Mouse (Mus musculus) mouse trophoblast stem cell (cell line): ENCODE data around the gene Ggt6.
"Not testable (repeated sequence)": the region's sequence is repeated elsewhere in the genome, so short reads cannot be mapped to it uniquely, and the experiment has no call there.

Experiments
- in situ Hi-C, 2 experiments: fragments of 300-500 bp; cut with MseI, MboI; formaldehyde crosslinking; loops; 2 replicates in 1 of 2; 3 replicates in 1 of 2; pipeline ENCODE4 v1.15.1; 2025

Ggt6 gene

DNA sequence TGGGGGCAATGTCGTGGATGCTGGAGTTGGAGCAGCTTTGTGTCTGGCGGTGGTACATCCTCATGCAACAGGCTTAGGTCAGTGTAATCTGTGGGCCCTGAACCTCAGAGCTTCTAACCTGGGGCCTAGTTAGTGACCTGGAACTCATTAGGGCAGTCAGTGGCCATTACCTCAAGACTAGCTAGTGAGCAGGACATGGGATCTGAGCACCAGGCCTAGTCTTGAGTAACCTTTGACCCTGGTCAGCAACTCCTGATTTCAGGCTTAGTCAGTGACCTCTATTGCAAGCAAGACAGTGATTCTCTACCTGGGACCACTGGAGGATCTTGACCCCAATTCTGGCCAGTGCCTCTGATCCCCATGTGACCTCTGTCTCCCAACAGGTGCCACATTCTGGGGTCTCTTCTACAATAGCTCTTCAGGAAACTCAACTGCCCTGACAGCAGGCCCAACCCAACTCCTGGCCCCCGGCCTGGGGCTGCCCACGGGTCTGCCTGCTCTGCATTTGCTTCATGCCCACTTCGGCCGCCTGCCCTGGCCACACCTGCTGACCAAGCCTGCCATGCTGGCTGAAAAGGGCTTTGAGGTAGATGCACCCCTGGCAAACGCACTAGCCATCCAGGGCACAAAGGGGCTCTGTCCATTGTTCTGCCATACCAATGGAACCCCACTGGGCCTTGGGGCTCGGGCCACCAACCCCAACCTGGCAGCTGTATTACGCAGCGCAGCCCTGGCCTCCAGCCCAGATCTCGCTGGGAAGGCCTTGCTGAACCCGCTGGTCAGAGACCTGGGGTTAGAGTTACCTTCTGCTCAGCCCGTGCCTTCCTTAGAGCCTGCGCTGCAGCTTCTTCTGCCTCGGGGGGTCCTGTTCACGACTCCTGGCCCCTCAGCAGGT lies 1.7 kb downstream of the Ggt6 start:
- in situ Hi-C loops = loop anchor here (5.0 to 10.0 kb wide), 3 partner anchors 125 to 205 kb away; no protein-coding TSS in a partner anchor

DNA sequence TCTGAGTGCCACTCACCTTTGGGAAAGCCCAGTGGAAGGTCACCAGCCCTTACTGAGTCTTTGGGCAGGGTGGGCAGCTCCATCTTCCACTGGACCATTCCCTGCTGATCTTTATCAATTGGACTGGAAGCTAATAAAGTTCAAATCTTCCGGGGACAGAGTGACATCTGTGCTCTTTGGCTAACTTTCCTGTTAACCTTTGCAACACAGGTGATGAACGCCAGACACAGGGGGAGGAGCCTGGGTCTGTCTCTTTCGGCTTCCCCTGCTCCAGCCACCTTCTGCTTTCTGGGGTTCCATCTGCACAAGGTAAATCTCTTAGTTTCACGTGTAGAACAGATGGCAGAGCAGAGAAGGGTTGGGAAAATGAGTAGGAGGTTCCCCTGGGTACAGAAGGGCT lies 3.1 kb downstream of the Ggt6 start:
- in situ Hi-C loops = loop anchor here (5.0 to 10.0 kb wide), 3 partner anchors 124 to 206 kb away; no protein-coding TSS in a partner anchor

DNA sequence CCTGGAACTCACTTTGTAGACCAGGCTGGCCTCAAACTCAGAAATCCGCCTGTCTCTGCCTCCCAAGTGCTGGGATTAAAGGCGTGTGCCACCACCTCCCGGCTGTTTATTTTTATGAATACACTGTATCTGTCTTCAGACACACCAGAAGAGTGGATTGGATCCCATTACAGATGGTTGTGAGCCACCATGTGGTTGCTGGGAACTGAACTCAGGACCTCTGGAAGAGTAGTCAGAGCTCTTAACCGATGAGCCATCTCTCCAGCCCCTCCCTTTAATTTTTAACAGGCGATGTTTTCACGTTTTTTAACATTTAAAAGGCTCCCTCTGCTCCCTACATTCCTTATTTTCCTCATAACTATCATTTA lies 5.3 kb downstream of the Ggt6 start:
- in situ Hi-C loops = not testable (repeated sequence)

DNA sequence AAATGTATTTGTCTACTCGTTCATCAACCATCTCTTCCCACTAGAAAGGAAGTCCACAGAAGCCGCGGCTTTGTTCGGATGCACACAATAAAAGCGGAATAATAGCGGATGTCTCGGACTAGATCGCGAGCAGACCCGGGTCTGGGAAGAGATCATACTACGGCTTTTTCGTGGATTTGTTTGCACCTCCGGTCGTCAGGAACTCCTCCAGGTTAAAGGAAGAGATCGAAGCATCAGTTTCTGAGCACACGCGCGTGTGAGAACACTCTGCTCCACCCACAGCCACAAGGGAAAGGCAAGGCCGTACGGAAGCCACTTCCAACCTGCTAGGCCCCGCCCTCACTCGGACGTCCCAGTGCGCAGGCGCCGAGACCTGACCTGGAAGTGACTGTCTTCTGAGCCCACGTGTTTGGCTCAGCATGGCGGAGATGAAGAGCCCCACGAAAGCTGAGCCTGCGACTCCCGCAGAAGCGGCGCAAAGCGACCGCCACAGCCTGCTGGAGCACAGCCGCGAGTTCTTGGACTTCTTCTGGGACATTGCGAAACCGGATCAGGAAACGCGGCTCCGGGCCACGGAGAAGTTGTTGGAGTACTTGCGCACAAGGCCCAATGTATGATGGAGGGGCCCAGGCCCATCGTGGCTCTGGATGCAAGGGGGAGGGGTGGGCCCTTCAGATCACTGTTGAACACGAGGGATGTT lies 5.8 kb downstream of the Ggt6 start, which contains the start of gene Mybbp1a:
Mybbp1a (plus strand) TSS at position 391 of the 700 bp plus-strand sequence.
- in situ Hi-C loops = no loop called here

DNA sequence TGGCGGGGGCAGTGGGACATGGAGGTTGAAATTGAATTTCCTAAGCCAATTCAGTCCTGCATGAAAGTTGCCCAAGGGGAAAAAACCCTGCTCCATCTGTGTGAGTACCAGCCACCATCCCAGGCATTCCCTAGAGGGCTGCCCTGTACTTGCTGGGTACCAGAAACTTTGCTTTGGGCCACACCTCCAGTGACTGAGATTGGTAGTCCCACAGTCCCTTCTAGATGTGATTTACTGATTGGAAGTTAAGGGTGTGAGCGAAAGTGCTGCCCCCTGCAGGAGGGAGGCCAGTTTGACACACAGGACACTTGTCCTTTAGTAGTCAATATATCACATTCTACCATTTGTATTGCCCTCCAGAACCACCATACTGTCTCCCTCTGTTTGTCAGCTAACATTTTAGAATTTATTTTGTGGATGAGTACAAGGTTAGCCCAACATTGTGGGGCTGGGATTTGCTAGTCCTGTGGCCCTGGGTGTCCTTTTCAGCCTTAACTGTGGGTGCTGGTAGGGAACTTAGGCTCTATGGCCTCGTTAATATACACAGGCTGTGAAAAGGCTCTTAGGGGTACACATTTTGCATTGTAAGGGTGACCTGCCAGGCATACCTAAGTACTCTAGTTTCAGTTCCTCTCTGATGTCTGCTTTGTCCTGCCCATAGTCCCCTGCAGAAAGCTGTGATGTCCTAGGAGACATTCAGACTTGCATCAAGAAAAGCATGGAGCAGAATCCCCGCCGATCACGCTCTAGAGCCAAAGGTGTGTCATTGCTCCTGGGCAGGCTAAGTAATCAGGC lies 11.2 kb downstream of the Ggt6 start:
- in situ Hi-C loops = no loop called here

DNA sequence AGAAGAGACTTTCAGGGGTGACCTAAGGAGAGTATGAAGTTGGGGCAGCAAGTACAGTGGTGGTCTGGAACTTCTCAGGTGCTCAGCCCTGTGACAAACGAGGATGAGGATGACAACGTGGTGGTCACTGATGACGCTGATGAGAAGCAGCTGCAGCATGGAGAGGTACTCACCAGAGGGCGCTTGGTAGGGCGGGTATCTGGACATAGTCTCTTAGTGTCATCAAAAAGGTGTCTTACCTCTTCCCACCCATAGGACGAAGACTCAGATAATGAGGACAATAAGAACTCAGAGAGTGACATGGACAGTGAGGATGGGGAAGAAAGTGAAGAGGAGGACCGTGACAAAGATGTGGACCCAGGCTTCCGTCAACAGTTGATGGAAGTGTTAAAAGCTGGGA lies 12.1 kb downstream of the Ggt6 start:
- in situ Hi-C loops = no loop called here

DNA sequence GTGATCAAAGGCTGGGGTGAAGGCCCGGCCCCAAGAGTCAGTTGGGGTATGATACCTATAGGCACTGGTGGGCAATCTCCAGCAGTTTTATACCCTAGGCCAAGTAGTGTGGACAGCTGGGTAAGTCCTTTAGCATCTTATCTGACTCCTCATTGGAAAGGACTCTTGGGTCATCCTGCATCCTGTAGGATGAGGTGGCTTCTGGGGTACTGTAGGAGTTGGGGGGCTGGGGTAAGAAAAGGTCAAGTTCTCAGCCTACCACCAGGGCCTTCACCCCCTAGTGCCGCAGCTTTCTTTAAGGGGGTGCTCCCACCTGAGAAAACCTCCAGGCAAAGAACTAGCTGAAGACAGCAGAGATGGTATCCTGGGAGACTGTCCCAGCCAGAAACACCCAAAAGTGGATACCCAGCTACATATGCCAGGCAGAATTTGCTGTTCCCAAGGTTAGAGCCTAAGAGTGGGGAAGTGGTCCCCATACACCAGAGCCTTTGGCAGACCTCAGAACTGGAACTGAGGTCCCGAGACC lies 16.9 kb downstream of the Ggt6 start:
- in situ Hi-C loops = no loop called here

DNA sequence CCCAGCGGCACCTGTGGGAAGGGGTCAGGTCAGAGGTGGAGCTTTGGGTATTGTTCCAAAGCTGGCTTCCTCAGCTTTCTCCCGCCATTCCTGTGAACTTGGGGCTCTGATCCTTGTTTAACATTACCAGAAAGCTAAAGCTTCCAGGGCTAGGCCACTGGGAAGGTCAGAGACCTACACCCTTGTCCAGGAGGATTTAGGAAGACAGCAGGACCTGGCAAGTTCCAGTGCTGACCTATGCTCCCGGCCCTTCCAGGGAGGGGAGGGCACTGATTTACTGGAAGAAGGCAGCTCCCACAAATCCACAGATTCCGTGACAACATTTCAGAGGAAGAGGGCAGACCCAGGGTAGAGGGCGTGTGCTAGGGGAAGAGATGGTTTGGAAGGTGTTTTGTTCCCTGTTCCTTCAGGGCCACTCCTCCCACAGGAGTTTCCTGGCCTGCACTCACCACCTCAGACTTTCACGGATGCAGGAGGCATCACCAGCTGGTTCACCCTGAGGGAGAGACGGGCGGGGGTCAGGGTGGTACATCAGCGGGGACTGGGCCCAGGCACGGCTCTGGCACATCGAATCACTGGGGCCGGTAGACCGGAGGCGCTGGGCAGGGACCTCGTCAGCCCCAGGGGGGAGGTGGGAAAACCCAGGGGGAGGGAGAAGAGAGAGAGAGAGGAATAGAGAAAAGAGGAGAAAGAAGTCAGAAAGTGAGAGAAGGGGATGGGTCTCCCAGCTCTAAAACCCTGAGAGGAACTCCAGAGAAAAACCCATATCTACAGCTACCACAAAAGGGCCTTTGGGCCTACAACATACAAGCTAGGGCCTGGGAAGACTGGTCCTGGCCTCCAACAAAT lies 18.0 kb downstream of the Ggt6 start:
- in situ Hi-C loops = no loop called here

DNA sequence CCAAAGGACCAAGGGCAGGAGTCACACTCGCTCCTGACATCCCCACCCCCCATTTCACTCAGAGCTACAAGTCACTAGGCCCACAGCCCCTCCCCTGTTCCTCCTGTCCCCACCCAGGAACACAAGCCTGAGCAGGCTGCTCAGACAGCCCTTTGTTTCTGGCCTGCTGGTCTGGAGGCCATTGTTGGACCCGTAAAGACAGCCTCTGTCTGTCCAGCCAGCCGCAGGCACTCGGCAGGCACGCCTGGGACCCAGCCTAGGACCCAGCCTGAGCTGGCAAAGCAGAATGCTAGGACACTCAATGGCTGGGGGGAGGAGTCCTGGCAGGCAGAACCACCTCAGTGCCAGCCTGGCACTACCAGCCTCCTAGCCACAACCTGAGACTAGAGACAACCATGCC lies 20.4 kb downstream of the Ggt6 start:
- in situ Hi-C loops = no loop called here

DNA sequence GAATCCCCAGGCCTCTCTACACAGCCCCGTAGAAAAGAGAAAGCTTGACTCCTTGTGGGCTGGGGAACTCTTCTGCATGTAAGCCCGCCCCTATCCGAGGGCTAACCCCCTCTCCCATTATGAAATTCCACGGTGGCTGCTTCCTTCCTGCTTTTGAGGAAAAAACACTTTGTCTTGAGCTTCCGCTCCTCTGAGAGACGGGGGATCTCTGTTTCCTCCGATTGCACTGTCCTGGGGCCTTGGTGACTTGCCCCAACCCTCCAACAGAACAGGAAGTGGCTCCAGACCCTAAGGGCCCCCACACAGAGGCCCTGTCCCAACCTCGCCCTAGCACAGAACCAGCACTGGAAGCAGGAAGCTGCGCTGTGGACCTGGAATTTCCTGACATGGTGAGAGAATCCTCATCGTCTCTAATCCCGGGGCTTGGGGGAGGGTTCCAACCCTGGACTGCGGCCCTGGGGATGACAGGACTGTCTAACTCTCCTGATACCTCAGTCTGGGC lies 22.7 kb downstream of the Ggt6 start:
- in situ Hi-C loops = no loop called here

DNA sequence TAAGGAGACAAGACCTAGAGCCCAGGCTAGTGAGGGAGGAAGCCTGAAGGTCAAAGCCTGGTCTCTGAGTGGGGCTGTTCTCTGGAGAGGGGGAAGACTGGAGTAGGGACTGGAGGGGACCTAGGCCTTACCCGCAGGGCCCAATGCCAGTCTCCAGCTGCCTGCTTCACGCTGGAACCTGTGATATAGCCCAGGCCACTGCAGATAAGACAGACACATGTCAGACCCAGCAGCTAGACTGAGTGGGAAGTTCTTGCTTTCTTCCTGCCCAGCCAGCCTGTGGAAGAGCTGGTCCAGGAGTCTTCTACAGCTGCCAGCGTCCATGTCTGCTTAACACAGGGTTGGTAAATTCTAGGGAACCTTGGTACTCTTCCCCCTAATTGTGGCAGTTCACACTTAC lies 23.2 kb downstream of the Ggt6 start:
- in situ Hi-C loops = no loop called here

DNA sequence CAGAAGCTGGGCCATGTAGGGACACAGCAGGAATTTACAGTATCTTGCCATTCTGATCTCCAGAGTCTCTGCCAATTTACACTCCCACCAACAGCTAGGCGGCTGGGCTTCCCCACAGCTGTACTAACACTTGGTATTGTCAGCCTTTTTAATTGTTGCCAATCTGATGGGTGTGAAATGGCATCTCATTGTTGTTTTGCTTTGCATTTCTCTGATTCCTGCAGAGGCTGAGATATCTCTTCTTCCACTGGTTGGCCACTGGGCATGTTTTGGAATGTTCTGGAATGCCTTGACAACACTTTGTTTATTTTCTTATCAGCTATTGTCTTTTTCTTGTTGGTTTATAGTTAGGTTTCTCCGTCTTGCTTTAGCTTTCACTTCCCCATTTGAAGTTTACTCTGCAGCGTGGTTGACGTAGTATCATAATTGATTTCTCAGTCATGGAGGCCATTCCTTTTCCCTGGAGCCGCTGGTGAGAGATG lies 26.2 kb downstream of the Ggt6 start:
- in situ Hi-C loops = no loop called here

DNA sequence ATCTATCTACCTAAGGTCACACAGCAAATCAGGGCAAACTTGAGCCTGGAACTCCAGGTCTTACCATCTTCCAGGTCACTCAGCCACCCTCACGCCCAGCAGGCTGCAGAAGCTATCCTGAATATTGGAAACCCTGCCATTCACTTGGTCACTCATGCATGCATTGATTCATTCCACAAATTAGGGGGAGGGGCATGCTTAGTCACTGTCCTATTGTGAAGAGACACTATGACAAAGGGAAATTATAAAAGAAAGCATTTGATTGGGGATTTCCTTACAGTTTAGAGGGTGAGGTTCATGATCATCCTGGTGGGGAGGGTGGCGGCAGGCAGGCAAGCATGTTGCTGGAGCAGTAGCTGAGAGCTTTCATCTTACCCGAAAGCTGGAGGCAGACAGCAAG lies 29.5 kb downstream of the Ggt6 start:
- in situ Hi-C loops = no loop called here

DNA sequence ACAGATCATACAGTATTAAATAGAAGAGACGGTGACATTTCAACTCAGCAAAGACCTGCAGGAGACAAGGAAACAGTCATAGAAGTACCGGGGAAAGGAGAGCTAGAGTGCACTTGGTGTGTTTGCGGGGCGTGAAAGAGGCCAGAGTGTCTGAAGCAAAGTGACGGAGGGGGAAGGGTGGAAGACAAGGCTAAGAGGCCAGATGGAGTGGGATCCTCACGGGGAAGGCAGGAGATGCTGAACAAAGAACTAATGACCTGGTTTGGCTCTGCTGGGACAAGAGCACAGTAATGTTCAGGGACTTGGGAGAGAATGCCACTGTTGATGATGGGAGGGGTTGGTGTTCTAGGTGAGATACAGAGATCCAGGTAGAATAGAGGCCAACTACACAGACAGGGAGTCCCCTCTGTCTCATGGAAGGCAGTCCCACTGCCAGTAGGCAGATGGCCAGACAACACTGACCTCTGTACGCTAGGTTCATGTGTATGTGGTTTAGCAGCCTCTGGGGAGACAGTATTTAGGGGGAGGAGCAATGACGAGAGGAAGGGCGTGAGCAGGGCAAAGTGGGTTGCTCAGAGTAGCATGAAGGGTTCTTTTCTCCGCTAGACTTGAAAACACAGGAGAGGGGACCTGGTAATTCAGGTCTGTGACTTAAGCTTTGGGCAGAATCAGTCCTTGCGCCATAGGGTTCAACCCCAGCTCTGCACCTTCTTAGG lies 30.8 kb downstream of the Ggt6 start:
- in situ Hi-C loops = no loop called here

DNA sequence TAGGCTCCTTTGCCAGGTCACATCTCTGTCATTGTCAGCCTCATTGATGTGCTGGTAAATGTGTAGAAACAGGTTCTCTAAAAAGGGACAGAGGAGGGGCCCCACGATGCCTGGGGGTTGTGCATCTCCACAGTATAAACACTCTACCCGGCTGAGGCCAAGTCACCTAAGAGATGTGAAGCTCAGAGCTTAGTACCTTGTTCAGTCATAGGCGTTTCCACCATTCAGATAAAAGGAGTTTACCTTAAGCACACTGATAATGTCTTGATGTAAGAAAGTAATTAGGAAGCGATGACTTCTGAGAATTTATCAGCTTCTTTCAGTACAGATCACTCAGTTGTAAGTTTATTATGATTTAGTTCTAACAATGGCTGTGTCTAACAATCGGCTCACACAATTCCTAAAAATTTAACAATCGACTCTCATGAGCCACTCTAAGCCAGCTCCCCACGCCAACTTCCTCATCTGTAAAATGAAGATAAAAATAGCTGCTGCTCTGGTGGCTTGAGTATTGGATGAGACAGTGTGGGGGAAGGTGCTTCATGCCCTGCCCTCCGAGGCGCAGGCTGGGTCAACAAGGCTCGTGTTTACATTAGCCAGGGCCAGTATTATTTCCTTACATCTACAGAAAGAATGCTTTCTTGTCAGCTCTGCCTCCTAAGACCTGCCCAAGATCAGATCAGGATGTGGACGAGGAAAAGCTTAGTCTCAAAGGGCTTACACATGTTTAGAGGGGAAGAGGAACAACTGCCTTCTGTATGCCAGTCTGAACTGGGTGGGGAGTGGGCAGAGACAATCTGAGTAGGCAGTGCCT lies 31.6 kb downstream of the Ggt6 start:
- in situ Hi-C loops = no loop called here

DNA sequence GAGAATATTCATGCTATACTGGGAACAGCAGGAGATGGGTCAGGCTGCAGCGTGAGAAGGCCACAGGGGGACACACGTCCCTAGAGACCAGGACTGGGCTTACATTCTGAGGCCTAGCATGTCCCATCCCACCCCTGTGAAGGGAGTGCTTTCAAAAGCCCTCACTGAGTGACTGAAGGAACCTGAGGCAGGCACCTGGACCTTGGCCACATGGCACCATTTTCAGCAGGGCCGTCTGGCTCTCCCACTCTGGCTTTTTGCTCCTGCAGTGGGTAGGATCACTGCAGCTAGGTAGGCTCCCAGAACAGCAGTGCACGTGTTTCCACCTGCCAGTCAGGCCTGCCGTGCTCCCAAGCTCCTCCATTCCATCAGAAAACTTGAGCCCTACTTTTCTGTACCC lies 33.2 kb downstream of the Ggt6 start:
- in situ Hi-C loops = no loop called here

DNA sequence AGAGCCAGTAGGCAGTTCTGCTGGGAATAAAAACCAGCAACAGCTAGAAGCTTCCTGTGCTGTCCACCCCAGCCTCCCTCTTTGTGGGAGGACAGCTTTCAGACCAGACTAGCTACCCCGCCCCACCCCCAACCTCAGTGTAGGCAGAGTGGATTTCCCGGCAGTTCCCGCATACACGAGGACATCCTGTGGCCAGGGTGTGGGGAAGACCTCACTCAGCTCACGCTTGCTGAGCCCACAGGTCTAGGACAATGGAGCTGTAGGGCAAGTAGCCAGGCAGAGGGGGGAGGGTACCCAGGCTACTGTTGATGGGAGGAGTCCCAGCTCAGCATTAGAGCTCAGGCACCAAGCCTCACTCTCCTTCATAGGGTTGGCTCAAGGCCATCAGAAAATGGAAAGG lies 33.9 kb downstream of the Ggt6 start:
- in situ Hi-C loops = no loop called here

DNA sequence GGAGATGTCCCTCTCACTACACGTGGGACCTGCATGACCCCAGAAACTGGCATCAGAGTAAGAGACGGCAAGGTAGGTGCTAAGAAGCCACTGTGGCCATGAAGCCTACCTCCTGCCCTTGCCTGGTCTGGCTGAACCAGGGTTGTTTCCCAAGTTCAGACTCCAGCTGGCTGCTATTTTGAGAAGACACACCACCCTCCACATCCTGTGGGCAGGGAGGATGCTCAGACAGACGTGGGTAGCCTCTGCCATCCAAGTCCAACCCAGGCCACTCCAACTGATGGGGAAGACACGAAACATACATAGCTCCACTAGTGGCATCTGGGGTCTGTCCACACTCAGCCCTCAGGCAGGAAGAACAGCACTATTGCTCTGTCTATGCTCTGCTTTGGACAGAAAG lies 34.7 kb downstream of the Ggt6 start:
- in situ Hi-C loops = no loop called here

DNA sequence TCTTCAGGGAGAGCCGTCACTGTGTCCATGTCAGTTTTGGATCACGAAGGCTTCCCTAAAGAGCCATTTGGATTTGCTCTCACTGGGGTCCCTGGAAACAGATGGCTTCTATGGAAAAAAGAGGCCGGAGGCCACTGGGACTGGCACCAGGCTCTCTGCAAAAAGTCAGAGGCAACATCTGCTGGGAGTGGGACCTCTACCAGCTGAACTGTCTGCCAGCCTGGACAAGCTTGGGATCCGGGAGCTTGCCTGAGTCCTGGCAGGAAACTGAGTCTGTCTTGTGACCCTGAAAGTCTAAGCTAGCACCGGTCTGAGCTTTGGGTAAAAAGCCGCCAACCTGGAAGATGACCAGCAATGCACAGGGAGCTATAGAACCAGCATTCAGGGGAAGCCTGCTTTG lies 36.1 kb downstream of the Ggt6 start:
- in situ Hi-C loops = no loop called here
